Mouse (Mus musculus): ENCODE results near the gene Gm4981. TPM values are rescaled to one million over a fixed set of nuclear protein-coding genes. Genes with fewer than 3 reads are reported as not detected.
"Not testable (repeated sequence)": the region's sequence is repeated elsewhere in the genome, so short reads cannot be mapped to it uniquely, and the experiment has no call there.

Gm4981 gene
- polyA plus RNA-seq, 1 experiment: not detected

DNA sequence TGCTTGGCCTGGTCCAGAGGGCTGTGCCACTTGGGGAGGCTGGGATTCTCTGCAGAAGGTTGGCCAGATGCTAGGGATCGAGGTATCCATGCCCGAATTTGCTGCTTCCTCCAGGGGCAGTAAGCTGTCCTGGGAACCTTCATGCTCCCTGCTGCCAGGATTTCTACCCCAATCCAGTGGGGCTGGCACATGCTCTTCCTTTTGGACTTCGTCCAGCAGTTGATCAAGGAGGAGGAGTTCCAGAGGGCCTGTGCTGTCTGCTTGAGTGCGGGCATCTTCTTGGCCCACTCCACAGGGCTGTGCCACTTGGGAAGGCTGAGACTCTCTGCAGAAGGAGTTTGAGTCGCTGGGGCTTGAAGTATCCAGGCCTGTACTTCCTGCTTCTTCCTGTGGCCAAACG is 13.3 kb downstream of the Gm4981 start:
- not testable (repeated sequence) for DNase-seq (ENCODE audit: low read depth)

- not testable (repeated sequence) for DNase-seq (ENCODE audit: low read depth)
Observed at GRCm38 (mm10) chr10:58221571-58221970, 14.9 kb downstream of the Gm4981 start.

- no peak for DNase-seq (ENCODE audit: low read depth)
Observed at GRCm38 (mm10) chr10:58220726-58221125, 15.8 kb downstream of the Gm4981 start.

GRCm38 (mm10) chr10:58217366-58217765 is 19.1 kb downstream of the Gm4981 start:
- no peak for DNase-seq (ENCODE audit: low read depth)

DNA sequence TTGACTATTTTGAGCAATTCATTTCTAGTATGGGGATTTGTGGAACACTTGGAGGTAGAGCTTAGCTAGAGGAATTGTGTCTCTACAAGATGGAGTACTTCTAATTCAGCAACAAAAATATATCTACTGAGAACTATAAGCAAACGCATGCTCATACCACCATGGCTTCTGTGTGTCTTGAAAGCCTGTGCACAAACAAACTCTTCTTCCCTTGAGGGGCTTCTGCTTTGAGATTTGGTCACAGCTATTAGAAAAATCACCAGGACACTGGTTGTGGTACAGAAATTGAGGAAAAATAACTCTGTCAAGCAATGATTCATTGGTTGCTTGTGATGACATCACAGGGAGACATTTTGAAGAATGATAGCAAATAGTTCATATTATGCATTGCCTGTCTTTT is 21.1 kb downstream of the Gm4981 start:
- DNase-seq (ENCODE audit: low read depth): no peak

GRCm38 (mm10) chr10:58214934-58215333 is 21.6 kb downstream of the Gm4981 start:
- DNase-seq (ENCODE audit: low read depth): no peak

DNA sequence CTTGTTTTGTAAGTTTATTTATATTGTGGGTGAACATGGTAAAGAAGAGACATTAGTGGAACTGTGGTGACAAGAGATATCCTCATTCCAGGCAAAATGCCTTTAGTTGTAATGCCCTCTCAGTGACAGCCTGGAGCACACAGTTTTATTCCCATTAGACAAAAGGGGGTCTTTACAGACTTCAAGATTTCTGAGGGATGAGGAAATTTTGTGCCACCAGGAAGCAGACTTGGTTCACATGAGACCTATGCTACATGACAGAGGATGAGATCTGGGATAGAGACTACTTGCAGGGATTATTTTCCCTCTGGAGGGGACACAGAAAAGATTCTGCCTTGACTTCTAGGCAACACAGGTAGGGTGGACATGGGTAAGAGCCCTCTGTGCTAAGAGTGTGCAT is 22.0 kb downstream of the Gm4981 start:
- DNase-seq (ENCODE audit: low read depth): no peak

DNA sequence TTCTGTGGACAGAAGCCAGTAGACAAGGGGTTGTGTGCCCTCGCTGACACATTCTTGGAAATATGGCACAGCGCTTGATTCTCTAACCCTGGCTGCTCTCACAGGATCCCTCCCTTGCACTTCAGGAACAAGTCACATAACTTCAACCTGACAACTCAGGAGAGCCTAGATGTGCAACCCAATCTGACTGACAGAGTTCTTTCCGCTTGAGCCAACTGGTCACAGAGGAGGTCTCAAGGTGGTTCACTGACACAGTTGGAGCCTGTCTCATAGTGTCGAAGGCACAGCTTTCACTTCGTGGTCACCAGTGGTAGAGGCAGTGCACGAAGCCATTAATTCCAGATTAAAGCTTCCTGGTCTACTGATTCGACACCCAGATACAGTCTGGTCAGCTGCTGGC is 24.3 kb downstream of the Gm4981 start:
- no peak for DNase-seq (ENCODE audit: low read depth)

GRCm38 (mm10) chr10:58211213-58211612 is 25.3 kb downstream of the Gm4981 start:
- no peak for DNase-seq (ENCODE audit: low read depth)

- no peak for DNase-seq (ENCODE audit: low read depth)
Observed at GRCm38 (mm10) chr10:58210514-58210913, 26.0 kb downstream of the Gm4981 start.

DNA sequence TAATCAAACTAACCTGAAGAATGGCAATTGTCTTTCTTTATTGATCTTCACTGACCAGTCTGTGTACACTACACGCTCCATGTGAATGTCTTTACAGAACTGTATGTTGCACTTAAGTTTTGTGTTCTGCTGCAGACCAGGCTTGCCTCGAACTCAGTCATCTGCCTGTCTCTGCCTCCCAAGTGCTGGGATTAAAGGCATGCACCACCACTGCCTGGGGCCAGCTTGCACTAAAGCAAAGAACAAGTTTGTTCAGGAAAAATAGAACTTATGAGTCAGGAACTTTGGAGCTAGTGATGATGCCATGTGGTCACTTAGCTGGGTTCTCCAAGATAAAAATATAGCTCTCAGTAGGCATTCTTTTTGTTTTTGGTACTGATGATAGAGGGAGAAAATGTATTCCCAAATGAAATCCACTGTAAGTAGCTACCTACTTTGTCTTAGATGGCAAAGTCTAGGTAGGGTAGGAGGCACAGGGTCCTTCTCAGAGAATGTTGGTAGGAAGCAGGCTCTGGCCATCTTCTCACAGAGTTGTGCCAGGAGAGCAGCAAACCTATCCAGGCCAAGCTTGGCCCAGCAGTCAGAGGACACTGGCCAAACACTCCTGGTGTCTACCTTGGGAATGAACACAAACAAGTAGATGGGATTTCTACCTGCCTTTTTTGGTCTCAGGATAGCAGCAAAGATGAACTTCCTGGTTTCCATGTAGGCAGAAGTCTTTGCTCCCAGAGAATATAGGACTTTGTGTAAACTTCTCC is 26.6 kb downstream of the Gm4981 start:
- DNase-seq (ENCODE audit: low read depth): no peak

DNA sequence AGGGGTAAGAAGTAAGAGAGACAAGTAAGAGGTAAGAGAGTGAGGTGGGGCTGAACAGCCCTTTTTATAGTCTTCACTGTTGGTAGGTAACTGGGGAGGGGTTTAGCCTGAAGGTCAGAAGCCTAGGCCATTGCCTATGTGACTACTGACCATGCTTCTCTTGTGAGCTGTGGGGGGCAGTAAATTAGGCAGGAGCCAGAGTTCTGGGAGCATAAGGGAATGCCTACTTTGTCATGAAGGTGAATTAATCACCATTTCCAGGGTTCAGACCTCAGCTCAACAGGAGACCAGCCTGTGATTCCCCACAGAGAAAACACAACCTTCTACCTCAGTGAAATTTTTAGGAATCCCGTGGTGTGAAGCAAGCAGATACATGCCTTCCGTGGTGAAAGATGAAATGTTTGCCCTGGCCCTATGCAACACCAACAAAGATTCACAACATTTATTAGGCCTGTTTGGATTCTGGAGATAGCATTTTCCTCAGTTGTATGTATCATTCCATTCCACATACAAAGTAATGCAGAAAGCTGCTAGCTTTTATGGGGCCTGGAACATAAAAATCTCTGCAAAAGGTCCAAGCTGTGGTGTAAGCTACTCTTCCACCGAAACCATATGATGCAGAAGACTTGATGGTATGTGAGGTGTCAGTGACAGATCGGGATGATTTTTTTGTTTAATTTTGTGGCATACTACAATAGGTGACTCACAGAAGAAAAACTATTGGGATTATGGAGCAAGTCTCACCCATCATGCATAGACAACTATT is 29.7 kb downstream of the Gm4981 start:
- no peak for DNase-seq (ENCODE audit: low read depth)

GRCm38 (mm10) chr10:58205986-58206385 is 30.5 kb downstream of the Gm4981 start:
- DNase-seq (ENCODE audit: low read depth): no peak

Other genes starting within 250 kb of the Gm4981 start
- gene AW822073, start 11.8 kb downstream of the Gm4981 start, polyA plus RNA-seq (2012; rRNA removed): 0.15 TPM in 1 of 2 replicates, not detected in the other
- gene Duxf3, start 4.0 kb downstream of the Gm4981 start, polyA plus RNA-seq (2012; rRNA removed): not detected in 2 replicates
- gene Gcc2, start 18.8 kb upstream of the Gm4981 start, polyA plus RNA-seq (2012; rRNA removed): 14.4 and 17.8 TPM in 2 replicates
- 28.0 and 28.2 TPM in 2 replicates for gene Lims1, start 86.8 kb upstream of the Gm4981 start, polyA plus RNA-seq (2012; rRNA removed)
- gene Ranbp2, start 210.2 kb upstream of the Gm4981 start, polyA plus RNA-seq (2012; rRNA removed): 7.0 and 8.2 TPM in 2 replicates